Mouse (Mus musculus): ENCODE results near the gene Lipi. TPM values are rescaled to one million over a fixed set of nuclear protein-coding genes. Genes with fewer than 3 reads are reported as not detected.

Gene Lipi
- not detected in 2 replicates for total RNA-seq (2012; rRNA removed)

- H3K27ac ChIP-seq (ENCODE audit: insufficient read depth, low read depth, low read length, poor library complexity, severe bottlenecking): no peak within 1 kb of the TSS
- TF ChIP-seq ZC3H11A (IDR thresholded peaks at IDR 0.05; ENCODE audit: borderline replicate concordance, low read depth, low read length): no peak
- no peak for TF ChIP-seq HCFC1 (IDR thresholded peaks at IDR 0.05; ENCODE audit: borderline replicate concordance, insufficient read depth, low read length)
- no peak for TF ChIP-seq MAFK (IDR thresholded peaks at IDR 0.05; ENCODE audit: insufficient read depth, low read depth, low read length)
- no peak for TF ChIP-seq CHD2 (IDR thresholded peaks at IDR 0.05; ENCODE audit: low read depth, low read length)
- no peak for TF ChIP-seq ZNF384 (IDR thresholded peaks at IDR 0.05; ENCODE audit: low read depth, low read length)
- in situ Hi-C loops (cut with MboI; ENCODE audit: low sequenced_read_pairs in 2 of 2, unreplicated experiment in 2 of 2): no loop called here
- no peak for DNase-seq (ENCODE audit: low read depth, low spot score)
- H3K9ac ChIP-seq (ENCODE audit: insufficient read depth, low read depth, low read length, poor library complexity, severe bottlenecking): no peak within 1 kb of the TSS
- H3K9me3 ChIP-seq (ENCODE audit: control insufficient read depth, insufficient read depth, low read depth, low read length): no peaks in the 10 kb centered on the region
- H3K4me1 ChIP-seq (ENCODE audit: control insufficient read depth in 2 of 2, insufficient read depth in 2 of 2, low read length in 2 of 2, poor library complexity in 1 of 2): no peaks in the 10 kb centered on the region
- no peak within 1 kb of the TSS for H3K4me3 ChIP-seq (ENCODE audit: insufficient read depth in 1 of 2, low read depth in 1 of 2, low read length in 2 of 2, poor library complexity in 1 of 2, severe bottlenecking in 1 of 2)
- H3K36me3 ChIP-seq (ENCODE audit: control insufficient read depth, insufficient read depth, low read length, poor library complexity, severe bottlenecking): no peaks in the 10 kb centered on the region
Observed at GRCm38 (mm10) chr16:75585961-75586360, at the start of gene Lipi. Gene Lipi (minus strand): TSS chr16:75586061.

- H3K4me1 ChIP-seq (ENCODE audit: control insufficient read depth in 2 of 2, insufficient read depth in 2 of 2, low read length in 2 of 2, poor library complexity in 1 of 2): no peaks in the 10 kb centered on the region
- no peak for DNase-seq (ENCODE audit: low read depth, low spot score)
- no peak overlapping the region for H3K4me3 ChIP-seq (ENCODE audit: insufficient read depth in 1 of 2, low read depth in 1 of 2, low read length in 2 of 2, poor library complexity in 1 of 2, severe bottlenecking in 1 of 2)
- H3K36me3 ChIP-seq (ENCODE audit: control insufficient read depth, insufficient read depth, low read length, poor library complexity, severe bottlenecking): no peaks in the 10 kb centered on the region
- H3K27ac ChIP-seq (ENCODE audit: insufficient read depth, low read depth, low read length, poor library complexity, severe bottlenecking): no peak overlapping the region
- no peaks in the 10 kb centered on the region for H3K9me3 ChIP-seq (ENCODE audit: control insufficient read depth, insufficient read depth, low read depth, low read length)
- no peak for TF ChIP-seq HCFC1 (IDR thresholded peaks at IDR 0.05; ENCODE audit: borderline replicate concordance, insufficient read depth, low read length)
- TF ChIP-seq ZNF384 (IDR thresholded peaks at IDR 0.05; ENCODE audit: low read depth, low read length): no peak
- TF ChIP-seq ZC3H11A (IDR thresholded peaks at IDR 0.05; ENCODE audit: borderline replicate concordance, low read depth, low read length): no peak
- TF ChIP-seq MAFK (IDR thresholded peaks at IDR 0.05; ENCODE audit: insufficient read depth, low read depth, low read length): no peak
- TF ChIP-seq CHD2 (IDR thresholded peaks at IDR 0.05; ENCODE audit: low read depth, low read length): no peak
- in situ Hi-C loops (cut with MboI; ENCODE audit: low sequenced_read_pairs in 2 of 2, unreplicated experiment in 2 of 2): no loop called here
- H3K9ac ChIP-seq (ENCODE audit: insufficient read depth, low read depth, low read length, poor library complexity, severe bottlenecking): no peak overlapping the region
Observed at GRCm38 (mm10) chr16:75627862-75628261, 42.0 kb upstream of the Lipi start.

- no peak overlapping the region for H3K4me3 ChIP-seq (ENCODE audit: insufficient read depth in 1 of 2, low read depth in 1 of 2, low read length in 2 of 2, poor library complexity in 1 of 2, severe bottlenecking in 1 of 2)
- H3K36me3 ChIP-seq (ENCODE audit: control insufficient read depth, insufficient read depth, low read length, poor library complexity, severe bottlenecking): no peaks in the 10 kb centered on the region
- no peak overlapping the region for H3K27ac ChIP-seq (ENCODE audit: insufficient read depth, low read depth, low read length, poor library complexity, severe bottlenecking)
- H3K9ac ChIP-seq (ENCODE audit: insufficient read depth, low read depth, low read length, poor library complexity, severe bottlenecking): no peak overlapping the region
- H3K9me3 ChIP-seq (ENCODE audit: control insufficient read depth, insufficient read depth, low read depth, low read length): no peaks in the 10 kb centered on the region
- in situ Hi-C loops (cut with MboI; ENCODE audit: low sequenced_read_pairs in 2 of 2, unreplicated experiment in 2 of 2): no loop called here
- TF ChIP-seq MAFK (IDR thresholded peaks at IDR 0.05; ENCODE audit: insufficient read depth, low read depth, low read length) (no peak), HCFC1 (IDR thresholded peaks at IDR 0.05; ENCODE audit: borderline replicate concordance, insufficient read depth, low read length) (no peak), CHD2 (IDR thresholded peaks at IDR 0.05; ENCODE audit: low read depth, low read length) (no peak), ZNF384 (IDR thresholded peaks at IDR 0.05; ENCODE audit: low read depth, low read length) (no peak), ZC3H11A (IDR thresholded peaks at IDR 0.05; ENCODE audit: borderline replicate concordance, low read depth, low read length) (no peak)
- peak; percentile 41 for DNase-seq (ENCODE audit: low read depth, low spot score)
- no peaks in the 10 kb centered on the region for H3K4me1 ChIP-seq (ENCODE audit: control insufficient read depth in 2 of 2, insufficient read depth in 2 of 2, low read length in 2 of 2, poor library complexity in 1 of 2)
Observed at GRCm38 (mm10) chr16:75617651-75618349, 31.9 kb upstream of the Lipi start.

GRCm38 (mm10) chr16:75612561-75612960 lies 26.7 kb upstream of the Lipi start:
- Histone ChIP-seq H3K9ac (ENCODE audit: insufficient read depth, low read depth, low read length, poor library complexity, severe bottlenecking) (no peak overlapping the region), H3K4me1 (ENCODE audit: control insufficient read depth in 2 of 2, insufficient read depth in 2 of 2, low read length in 2 of 2, poor library complexity in 1 of 2) (no peaks in the 10 kb centered on the region), H3K36me3 (ENCODE audit: control insufficient read depth, insufficient read depth, low read length, poor library complexity, severe bottlenecking) (no peaks in the 10 kb centered on the region), H3K4me3 (ENCODE audit: insufficient read depth in 1 of 2, low read depth in 1 of 2, low read length in 2 of 2, poor library complexity in 1 of 2, severe bottlenecking in 1 of 2) (no peak overlapping the region), H3K9me3 (ENCODE audit: control insufficient read depth, insufficient read depth, low read depth, low read length) (no peaks in the 10 kb centered on the region), H3K27ac (ENCODE audit: insufficient read depth, low read depth, low read length, poor library complexity, severe bottlenecking) (no peak overlapping the region)
- no peak for DNase-seq (ENCODE audit: low read depth, low spot score)
- TF ChIP-seq ZC3H11A (IDR thresholded peaks at IDR 0.05; ENCODE audit: borderline replicate concordance, low read depth, low read length) (no peak), ZNF384 (IDR thresholded peaks at IDR 0.05; ENCODE audit: low read depth, low read length) (no peak), MAFK (IDR thresholded peaks at IDR 0.05; ENCODE audit: insufficient read depth, low read depth, low read length) (no peak), HCFC1 (IDR thresholded peaks at IDR 0.05; ENCODE audit: borderline replicate concordance, insufficient read depth, low read length) (no peak), CHD2 (IDR thresholded peaks at IDR 0.05; ENCODE audit: low read depth, low read length) (no peak)
- in situ Hi-C loops (cut with MboI; ENCODE audit: low sequenced_read_pairs in 2 of 2, unreplicated experiment in 2 of 2): no loop called here

Measured in ES-E14 (cell line).